Mouse (Mus musculus): ENCODE results near the gene Dlgap4. TPM values are rescaled to one million over a fixed set of nuclear protein-coding genes. Genes with fewer than 3 reads are reported as not detected.
A peak's percentile ranks its signal among the peaks of the same experiment; 100 is the strongest.

Dlgap4 gene
- total and polyA plus RNA-seq, 3 experiments = 12.4 to 38.5 (median 12.7) TPM

GRCm38 (mm10) chr2:156705473-156705872 lies 92.0 kb downstream of the Dlgap4 start:
- H3K27me3 ChIP-seq (replicated peaks) = no peaks in the 10 kb centered on the region
- H3K9me3 ChIP-seq (replicated peaks; ENCODE audit: low read length) = no peaks in the 10 kb centered on the region
- no peak for TF ChIP-seq USF2 (conservative IDR thresholded peaks at IDR 0.05; ENCODE audit: low read depth, low read length)
- TF ChIP-seq UBTF (IDR thresholded peaks at IDR 0.05; ENCODE audit: low read depth, low read length) = no peak
- 0 out of 2 replicates have a peak, but pooled peaks have one; percentile 14 for TF ChIP-seq BHLHE40 (IDR thresholded peaks at IDR 0.05; ENCODE audit: low read depth, low read length)
- no peak for TF ChIP-seq MAFK (IDR thresholded peaks at IDR 0.05; ENCODE audit: insufficient replicate concordance, low read length)
- TF ChIP-seq NELFE (IDR thresholded peaks at IDR 0.05; ENCODE audit: low read depth, low read length) = peak; percentile 32; the same call in 1 of the 2 replicates
- 0 out of 2 replicates have a peak, but pooled peaks have one; percentile 13 for TF ChIP-seq JUND (conservative IDR thresholded peaks at IDR 0.05; ENCODE audit: low read depth, low read length)
- TF ChIP-seq NRF1 (IDR thresholded peaks at IDR 0.05; ENCODE audit: low read depth, low read length) = 0 out of 2 replicates have a peak, but pooled peaks have one; percentile 20
- no peak for TF ChIP-seq MXI1 (IDR thresholded peaks at IDR 0.05; ENCODE audit: low read depth, low read length)
- peak; percentile 87 to 98 for TF ChIP-seq CTCF (conservative IDR thresholded peaks at IDR 0.05 in 1 of 2, IDR thresholded peaks at IDR 0.05 in 1 of 2; ENCODE audit: low read depth in 2 of 2, low read length in 2 of 2)
- TF ChIP-seq MAX (IDR thresholded peaks at IDR 0.05; ENCODE audit: low read length) = peak; percentile 43; the same call in 1 of the 2 replicates
- TF ChIP-seq POLR2A (IDR thresholded peaks at IDR 0.05; ENCODE audit: low read depth, low read length) = no peak
- no peak for TF ChIP-seq TBP (conservative IDR thresholded peaks at IDR 0.05; ENCODE audit: low read depth, low read length)
- TF ChIP-seq IRF4 (IDR thresholded peaks at IDR 0.05; ENCODE audit: low read depth, low read length) = 0 out of 2 replicates have a peak, but pooled peaks have one; percentile 40
- TF ChIP-seq MAZ (IDR thresholded peaks at IDR 0.05; ENCODE audit: low read depth, low read length) = no peak
- TF ChIP-seq USF1 (IDR thresholded peaks at IDR 0.05; ENCODE audit: low read depth, low read length) = no peak
- peak; percentile 72 for TF ChIP-seq ZC3H11A (IDR thresholded peaks at IDR 0.05; ENCODE audit: low read depth, low read length)
- TF ChIP-seq SMC3 (IDR thresholded peaks at IDR 0.05; ENCODE audit: low read depth, low read length) = peak; percentile 91
- TF ChIP-seq CHD1 (IDR thresholded peaks at IDR 0.05; ENCODE audit: low read depth, low read length) = no peak
- no peak for TF ChIP-seq KAT2A (IDR thresholded peaks at IDR 0.05; ENCODE audit: insufficient replicate concordance, low read length)
- no peak for TF ChIP-seq JUN (IDR thresholded peaks at IDR 0.05; ENCODE audit: insufficient read depth, low read depth, low read length)
- TF ChIP-seq GABPA (IDR thresholded peaks at IDR 0.05; ENCODE audit: insufficient replicate concordance, low read depth, low read length) = no peak
- no peak for TF ChIP-seq CHD2 (IDR thresholded peaks at IDR 0.05; ENCODE audit: low read length)
- TF ChIP-seq E2F4 (IDR thresholded peaks at IDR 0.05; ENCODE audit: insufficient replicate concordance, low read depth, low read length) = 0 out of 2 replicates have a peak, but pooled peaks have one; percentile 48
- peak; percentile 64 for TF ChIP-seq ZKSCAN1 (IDR thresholded peaks at IDR 0.05; ENCODE audit: borderline replicate concordance, low read depth, low read length)
- TF ChIP-seq RCOR1 (conservative IDR thresholded peaks at IDR 0.05; ENCODE audit: low read depth, low read length) = no peak
- no peak for TF ChIP-seq POLR2AphosphoS2 (IDR thresholded peaks at IDR 0.05; ENCODE audit: low read depth, low read length)
- no peak for TF ChIP-seq SIN3A (IDR thresholded peaks at IDR 0.05; ENCODE audit: low read length)
- TF ChIP-seq ZMIZ1 (IDR thresholded peaks at IDR 0.05; ENCODE audit: low read depth, low read length) = no peak
- peak; percentile 99 for TF ChIP-seq RAD21 (IDR thresholded peaks at IDR 0.05; ENCODE audit: low read depth, low read length)
- TF ChIP-seq ZNF384 (IDR thresholded peaks at IDR 0.05; ENCODE audit: low read depth, low read length) = peak; percentile 78
- H3K4me2 ChIP-seq (ENCODE audit: insufficient read depth, low read depth, poor library complexity, severe bottlenecking) = no peak overlapping the region
- in situ Hi-C loops (cut with MboI; ENCODE audit: low pct_ligation_motif_present, low pct_unique_long_range_greater_than_20kb, low sequenced_read_pairs) = no loop called here
- no peaks in the 10 kb centered on the region for H3K79me2 ChIP-seq (replicated peaks; ENCODE audit: control insufficient read depth, extremely low read depth, insufficient read depth, poor library complexity, severe bottlenecking)
- peaks cover 0 to 54% of the 10 kb centered on the region in 2 experiments for H3K36me3 ChIP-seq (replicated peaks in 1 of 2; ENCODE audit: control insufficient read depth in 1 of 2, insufficient read depth in 1 of 2, low read length in 1 of 2)
- no peak overlapping the region for H3K4me3 ChIP-seq (replicated peaks in 1 of 3; ENCODE audit: low read depth in 2 of 3, low read length in 2 of 3, poor library complexity in 1 of 3)
- no peak overlapping the region for H3K9ac ChIP-seq (ENCODE audit: insufficient read depth, low read depth)
- peaks cover 0 to 3% of the 10 kb centered on the region in 2 experiments; a peak in 1 of 4 replicates for H3K4me1 ChIP-seq (ENCODE audit: control insufficient read depth in 1 of 2, insufficient read depth in 2 of 2)
- H3K27ac ChIP-seq (ENCODE audit: insufficient read depth, low read depth) = no peak overlapping the region
- peak; percentile 69 for DNase-seq (ENCODE audit: extremely low read depth)
- dilution Hi-C loops (cut with MboI; ENCODE audit: extremely low pct_ligation_motif_present, extremely low pct_unique_long_range_greater_than_20kb, low sequenced_read_pairs) = no loop called here
